Mouse (Mus musculus) right cerebral cortex, postnatal 10 days (tissue): ENCODE data around the gene Ksr1.
"Not testable (repeated sequence)": the region's sequence is repeated elsewhere in the genome, so short reads cannot be mapped to it uniquely, and the experiment has no call there.

Source experiments
- DNase-seq, 2 experiments: peaks; one replicate each; pipeline ENCODE4 v3.0.0; 2021; ENCODE audit warnings: low spot score in 2 of 2

Ksr1 gene

DNA sequence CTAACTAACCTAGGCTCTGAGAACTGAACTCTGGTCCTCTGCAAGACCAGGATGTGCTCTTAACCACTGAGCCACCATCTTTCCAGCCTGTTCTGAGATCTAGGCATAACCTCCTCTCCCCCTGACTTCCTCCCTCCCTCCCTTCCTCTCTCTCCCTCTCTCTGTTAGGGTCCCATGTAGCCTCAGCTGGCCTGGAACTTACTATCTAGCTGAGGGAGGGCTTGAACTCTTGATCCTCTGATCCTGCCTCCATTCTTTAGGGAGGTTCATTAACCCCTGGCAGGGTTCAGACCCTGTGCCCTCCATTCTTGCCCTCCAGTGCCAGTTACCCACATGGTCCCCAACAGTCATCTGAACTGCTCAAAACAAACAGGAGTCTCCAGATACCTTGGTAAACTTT is 133.2 kb downstream of the Ksr1 start:
- no peak for DNase-seq

- peak in 1 of 2 experiments; percentile 10 for DNase-seq
Measured at GRCm38 (mm10) chr11:79012529-79012928, 133.7 kb downstream of the Ksr1 start.

DNA sequence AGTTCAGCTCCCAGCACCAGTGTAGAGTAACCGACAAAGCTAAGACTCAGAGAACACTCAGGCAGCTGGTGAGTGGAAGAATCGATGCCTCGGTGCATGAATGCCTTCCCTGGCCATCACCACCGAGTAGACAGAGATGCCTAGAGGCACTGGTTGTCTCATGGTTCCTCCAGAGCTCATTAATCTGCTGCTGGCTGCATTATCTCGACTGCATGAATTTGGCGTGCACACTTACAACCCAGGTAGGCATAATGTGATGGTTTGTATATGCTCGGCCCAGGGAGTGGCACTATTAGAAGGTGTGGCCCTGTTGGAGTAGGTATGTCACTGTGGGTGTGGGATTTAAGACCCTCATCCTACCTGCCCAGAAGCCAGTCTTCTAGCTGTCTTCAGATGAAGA is 137.3 kb downstream of the Ksr1 start:
- peak in 1 of 2 experiments; percentile 6 for DNase-seq

DNA sequence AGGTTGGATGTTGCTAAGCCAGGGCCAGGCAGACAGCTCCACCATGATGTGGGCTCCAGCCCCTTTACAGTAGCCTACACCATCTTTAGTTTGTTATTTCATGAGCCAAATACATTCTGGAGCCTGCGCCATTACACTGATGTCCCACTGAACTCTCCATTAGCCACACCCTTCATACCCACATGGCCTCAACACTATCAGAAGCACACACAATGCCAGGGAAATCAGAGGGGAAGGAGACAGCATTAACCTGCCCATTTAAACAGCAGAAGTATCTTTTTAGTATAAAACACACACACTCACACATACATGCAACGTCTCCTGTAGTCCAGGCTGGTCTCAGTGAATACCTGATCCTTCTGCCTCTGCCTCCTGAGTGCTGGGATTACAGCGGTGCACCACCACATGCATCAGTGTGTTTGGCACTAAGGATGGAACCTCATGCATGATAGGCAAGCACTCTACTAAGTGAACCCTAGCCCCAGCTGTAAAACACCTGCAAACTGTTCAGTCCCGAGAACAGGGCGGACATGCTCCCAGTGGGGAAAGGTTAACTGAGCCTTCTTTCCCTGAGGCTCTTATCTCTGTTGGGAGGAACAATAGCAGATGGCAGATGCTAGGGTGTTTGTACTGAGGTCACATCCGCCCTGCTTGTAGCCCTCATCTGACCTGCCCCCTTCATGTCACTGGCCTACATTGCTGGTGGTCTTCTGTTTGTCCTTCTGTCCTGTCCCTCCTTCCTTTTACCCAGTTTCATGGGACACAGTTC is 138.0 kb downstream of the Ksr1 start:
- no peak for DNase-seq

- DNase-seq: not testable (repeated sequence)
Measured at GRCm38 (mm10) chr11:79007356-79007755, 138.9 kb downstream of the Ksr1 start.

DNA sequence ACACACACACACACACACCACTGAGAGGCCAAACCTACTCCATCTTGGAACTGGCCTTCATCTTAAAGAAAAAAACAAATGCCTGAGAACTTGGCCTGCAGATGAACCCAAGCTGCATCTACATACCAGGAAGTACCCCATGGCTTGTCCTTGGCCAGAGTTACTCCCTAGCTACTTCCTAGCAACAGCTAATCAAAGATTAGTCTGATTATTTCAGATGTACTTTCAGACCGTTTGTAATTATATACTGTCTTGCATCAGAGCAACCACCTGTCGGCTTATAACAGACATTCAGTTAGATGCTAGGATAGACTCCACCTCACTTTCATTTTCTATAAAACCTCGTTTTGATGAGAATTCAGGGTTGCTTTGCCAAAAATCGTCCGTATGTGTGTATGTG is 139.8 kb downstream of the Ksr1 start:
- peak in 1 of 2 experiments; percentile 3 for DNase-seq

- DNase-seq: no peak
Measured at GRCm38 (mm10) chr11:79005578-79006394, 140.4 kb downstream of the Ksr1 start.

GRCm38 (mm10) chr11:79003769-79004638 is 142.2 kb downstream of the Ksr1 start:
- no peak for DNase-seq

DNA sequence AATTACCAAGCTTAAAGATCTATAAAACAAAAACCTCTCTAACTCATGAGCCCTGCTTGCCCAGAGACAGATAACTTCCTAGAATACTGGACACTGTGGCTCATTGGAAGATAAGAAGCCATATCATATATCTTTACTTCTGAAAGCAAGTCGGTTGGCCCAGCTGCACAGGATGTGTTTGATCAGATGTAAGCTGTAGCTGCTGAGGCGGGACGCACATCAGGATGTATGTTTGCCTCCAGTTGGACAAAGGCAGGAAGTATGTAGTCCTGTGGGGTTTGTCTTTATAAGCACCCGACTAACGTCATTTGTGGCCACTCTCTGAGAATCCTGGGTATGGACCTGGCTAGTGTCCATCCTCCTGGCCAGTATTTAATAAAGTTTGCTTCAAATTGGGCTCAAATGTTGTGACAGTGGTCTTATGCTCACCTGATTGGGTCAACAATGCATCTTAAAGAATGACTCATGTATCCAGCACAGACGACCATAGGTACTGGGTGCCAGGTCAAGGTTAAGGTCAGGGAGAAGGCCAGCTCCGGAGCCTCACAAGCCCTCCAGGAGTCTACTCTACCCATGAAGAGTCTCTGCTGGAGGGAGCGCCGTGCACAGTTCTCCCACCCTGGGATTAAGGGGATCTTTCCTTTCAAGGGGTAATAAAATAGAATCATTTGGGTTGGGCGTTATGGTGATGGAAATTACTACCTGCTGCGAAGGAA is 143.0 kb downstream of the Ksr1 start:
- DNase-seq: no peak

DNA sequence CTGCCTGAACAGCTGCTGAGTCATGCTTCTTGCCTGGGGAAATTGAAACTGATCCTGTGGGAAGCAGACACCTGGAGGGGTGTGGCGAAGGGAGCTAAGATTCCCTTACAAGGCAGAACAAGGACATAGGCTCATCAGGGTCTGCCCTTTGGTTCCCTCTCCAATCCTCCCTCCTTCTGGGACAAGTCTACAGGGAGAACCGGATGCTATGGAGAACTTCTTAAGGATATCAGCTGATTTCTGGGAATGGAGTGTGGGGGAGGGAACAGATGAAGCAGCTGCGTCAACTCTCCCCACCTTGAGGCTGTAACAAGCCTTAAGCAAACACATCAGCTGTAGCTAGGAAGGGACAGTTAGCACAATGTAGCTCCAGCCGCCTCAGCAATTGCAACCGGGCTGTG is 143.7 kb downstream of the Ksr1 start:
- DNase-seq: no peak

DNA sequence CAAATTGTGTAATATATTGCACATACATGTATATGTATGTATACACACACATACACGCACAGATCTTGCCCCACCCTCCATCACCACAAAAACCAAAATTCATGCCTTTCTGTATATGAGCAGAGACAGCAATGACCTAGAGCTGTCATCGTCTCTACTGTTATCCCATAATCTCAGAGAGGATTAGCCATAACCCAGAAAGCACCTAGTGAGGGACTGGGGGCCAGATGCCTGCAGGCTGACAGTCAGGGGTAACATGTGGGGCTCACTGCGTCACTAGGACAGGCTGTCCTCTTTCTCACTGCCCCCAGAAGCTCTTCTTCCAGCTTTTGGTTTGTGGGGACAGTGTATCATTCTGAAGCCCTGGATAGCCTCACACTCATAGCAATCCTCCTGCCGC is 144.3 kb downstream of the Ksr1 start:
- no peak for DNase-seq

DNA sequence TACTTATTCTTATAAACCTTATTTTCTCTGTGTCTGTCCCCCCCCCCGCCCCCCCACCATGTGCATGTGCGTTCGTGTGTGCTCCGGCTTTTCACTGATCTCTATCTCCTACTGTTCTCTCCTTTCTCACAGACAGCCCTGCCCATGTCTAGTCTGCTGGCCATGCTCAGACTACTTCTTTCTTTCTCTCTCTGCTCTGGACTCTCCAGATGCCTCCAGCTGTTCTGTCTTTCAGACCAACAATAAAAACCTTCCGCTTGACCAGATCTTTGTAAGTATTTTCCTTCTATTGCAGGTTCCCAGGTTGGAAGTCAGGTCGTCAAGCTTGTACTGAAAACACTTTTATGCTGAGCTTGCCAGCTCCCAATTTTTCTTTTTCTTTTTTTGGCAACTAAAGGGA is 147.1 kb downstream of the Ksr1 start:
- no peak for DNase-seq

DNA sequence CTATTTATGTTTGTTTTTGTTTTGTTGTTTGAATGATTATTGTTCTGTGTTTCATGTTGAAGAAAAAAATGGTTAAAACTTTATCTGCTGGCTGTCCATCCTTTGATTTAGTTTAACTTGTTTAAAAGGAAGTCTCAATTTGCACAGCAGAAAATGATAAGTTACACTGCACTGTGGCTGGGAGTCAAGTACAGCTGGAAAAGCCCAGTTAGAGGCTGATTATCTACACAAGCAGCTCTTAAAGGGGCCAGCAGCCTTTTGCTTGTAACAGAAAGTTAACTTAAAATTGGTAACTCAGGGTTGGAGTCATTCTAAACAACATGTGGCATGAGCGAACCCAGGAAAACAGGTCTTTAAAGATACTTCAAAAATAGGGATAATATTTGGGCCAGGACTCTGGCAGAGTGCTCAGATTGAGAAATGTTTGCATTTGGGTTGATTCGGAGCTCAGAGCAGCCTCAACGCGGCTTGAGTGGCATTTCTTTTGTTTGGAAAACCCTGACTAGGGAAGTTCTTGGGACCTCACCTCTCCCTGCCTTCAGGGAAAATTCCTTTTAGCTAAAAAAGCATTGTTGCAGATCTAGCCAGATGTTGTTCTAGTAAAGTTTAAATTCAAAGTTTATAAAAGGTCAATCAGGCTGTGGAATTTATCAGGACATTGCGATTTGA is 155.2 kb downstream of the Ksr1 start:
- not testable (repeated sequence) for DNase-seq

DNA sequence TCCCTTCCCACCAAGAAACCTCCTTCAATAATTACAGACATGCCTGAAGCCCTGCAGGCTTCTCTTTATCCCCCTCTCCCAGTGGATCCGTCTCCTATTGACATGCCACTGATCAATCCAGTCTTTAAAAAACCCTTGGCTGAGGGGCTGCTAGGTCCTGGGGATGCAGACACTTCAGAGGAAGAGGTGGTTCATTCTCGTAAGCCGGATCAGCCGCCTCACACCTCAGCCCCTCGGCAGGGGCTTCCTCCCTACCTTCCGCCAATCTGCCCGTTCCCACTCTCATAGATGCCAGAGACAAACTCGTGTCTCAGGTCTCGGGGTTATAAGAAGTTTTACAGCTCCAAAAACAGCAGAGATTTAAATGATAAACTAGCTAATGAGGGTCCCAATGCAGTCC is 156.1 kb downstream of the Ksr1 start:
- no peak for DNase-seq

GRCm38 (mm10) chr11:78989206-78989605 is 157.0 kb downstream of the Ksr1 start:
- not testable (repeated sequence) for DNase-seq

DNA sequence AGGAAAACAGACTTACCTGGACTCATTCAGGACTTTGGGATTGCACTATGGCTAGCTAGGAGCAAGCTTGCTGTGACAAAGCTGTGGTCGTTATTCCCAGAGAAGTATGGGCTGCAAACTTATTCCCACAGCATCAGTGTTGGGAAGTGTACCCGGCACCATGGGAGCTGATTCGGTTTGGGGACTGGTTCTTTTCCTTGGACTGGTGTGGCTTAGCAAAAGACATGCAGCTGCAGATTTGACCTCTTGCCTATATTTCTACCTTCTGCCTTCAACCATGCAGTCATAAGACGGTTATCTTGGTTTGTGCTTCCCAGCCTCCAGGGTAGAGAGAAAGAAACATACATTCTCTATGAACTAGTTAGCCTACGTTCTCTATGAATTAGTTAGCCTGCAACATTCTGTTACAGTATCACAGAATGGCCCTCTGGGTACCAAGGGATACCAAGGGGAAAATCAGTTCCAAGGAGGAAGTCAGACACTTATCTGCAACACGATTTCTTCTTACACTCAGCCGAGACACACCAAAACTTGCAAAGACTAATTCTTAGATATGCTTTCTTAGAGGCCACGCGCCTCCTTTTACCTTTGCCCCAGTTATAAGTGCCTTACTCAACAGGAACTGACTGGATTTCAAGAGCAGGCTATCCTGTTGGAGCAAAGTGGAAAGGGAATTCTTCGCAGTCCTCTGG is 159.8 kb downstream of the Ksr1 start:
- no peak for DNase-seq

DNA sequence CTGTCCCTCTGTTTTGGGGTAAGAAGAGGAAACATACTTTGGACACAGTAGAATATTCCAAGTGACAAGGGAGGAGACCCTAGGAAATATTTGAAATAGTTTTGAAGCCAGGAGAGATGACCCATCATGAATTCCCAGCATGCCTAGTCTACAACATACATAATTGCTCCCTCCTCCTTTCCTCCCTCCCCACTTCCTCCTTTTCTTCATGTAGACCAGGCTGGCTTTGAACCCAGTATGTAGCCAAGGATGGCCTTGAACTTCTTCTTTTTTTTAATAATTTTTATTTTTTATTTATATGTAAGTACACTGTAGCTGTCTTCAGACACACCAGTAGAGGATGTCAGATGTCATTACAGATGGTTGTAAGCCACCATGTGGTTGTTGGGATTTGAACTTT is 160.7 kb downstream of the Ksr1 start:
- no peak for DNase-seq

- DNase-seq: peak; percentile 42 to 53
Measured at GRCm38 (mm10) chr11:78984483-78985177, 161.6 kb downstream of the Ksr1 start, which contains the start of gene Lgals9. Gene Lgals9 (minus strand): TSS chr11:78984946.

DNA sequence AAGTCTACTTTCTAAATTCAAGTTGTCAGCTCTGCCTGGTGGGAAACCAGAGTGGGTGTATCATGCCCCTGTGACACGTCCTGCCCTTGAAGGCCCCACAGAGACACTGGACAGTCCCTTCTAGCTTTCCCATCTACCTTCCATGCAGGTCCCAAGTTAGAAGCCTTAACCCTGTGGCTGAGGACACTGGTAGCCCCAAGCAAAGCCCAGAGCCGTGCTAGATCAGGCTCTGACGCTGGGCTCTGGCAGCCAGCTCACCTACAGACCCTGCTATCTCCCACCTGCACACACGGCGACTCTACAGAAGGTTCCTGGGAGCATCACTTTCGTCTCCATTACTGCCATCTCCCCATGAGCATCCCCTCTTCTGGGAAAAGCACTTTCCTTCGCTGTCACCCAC is 162.7 kb downstream of the Ksr1 start:
- no peak for DNase-seq
